Mouse (Mus musculus) hindbrain, embryonic 11.5 days (tissue): ENCODE measurements around the gene Sp2. TPM values are rescaled to one million over a fixed set of nuclear protein-coding genes. Genes with fewer than 3 reads are reported as not detected.

Source experiments
- polyA plus RNA-seq: library from polyadenylated mRNA; unstranded; fragments of >200 nt; fragmentation: Nextera tagmentation; extraction: Ambion mirVana; gene quantifications from 2 replicates; pipeline ENCODE4 v1.2.1, GENCODE M21; 2014

The Sp2 gene
- polyA plus RNA-seq, 1 experiment from 2014 or later, result 17.8 TPM

Other genes starting within 250 kb of the Sp2 start
- 13.8 and 14.4 TPM in 2 replicates for gene Snx11, start 205.4 kb downstream of the Sp2 start, polyA plus RNA-seq
- 147 and 158 TPM in 2 replicates for gene Cbx1, start 193.8 kb downstream of the Sp2 start, polyA plus RNA-seq
- gene Nfe2l1, start 153.0 kb downstream of the Sp2 start, polyA plus RNA-seq, result 27.9 and 35.2 TPM in 2 replicates
- gene Copz2, start 133.1 kb downstream of the Sp2 start, polyA plus RNA-seq, result 49.6 and 62.8 TPM in 2 replicates
- gene Cdk5rap3, start 66.5 kb downstream of the Sp2 start, polyA plus RNA-seq, result 95.5 and 98.2 TPM in 2 replicates
- gene Prr15l, start 54.9 kb downstream of the Sp2 start, polyA plus RNA-seq, result 0.82 and 1.1 TPM in 2 replicates
- 26.0 and 29.5 TPM in 2 replicates for gene Pnpo, start 39.0 kb downstream of the Sp2 start, polyA plus RNA-seq
- gene Sp6, start 30.4 kb upstream of the Sp2 start, polyA plus RNA-seq, result 0.07 TPM in 1 of 2 replicates, not detected in the other
- 19.4 and 21.7 TPM in 2 replicates for gene Scrn2, start 47.0 kb upstream of the Sp2 start, polyA plus RNA-seq
- gene Lrrc46, start 58.4 kb upstream of the Sp2 start, polyA plus RNA-seq, result 5.3 and 7.0 TPM in 2 replicates
- gene Mrpl10, start 58.6 kb upstream of the Sp2 start, polyA plus RNA-seq, result 79.4 and 80.3 TPM in 2 replicates
- 4.2 and 6.1 TPM in 2 replicates for gene Osbpl7, start 67.7 kb upstream of the Sp2 start, polyA plus RNA-seq
- gene Tbx21, start 132.4 kb upstream of the Sp2 start, polyA plus RNA-seq, result 0.11 and 0.23 TPM in 2 replicates
- gene Tbkbp1, start 168.5 kb upstream of the Sp2 start, polyA plus RNA-seq, result 3.9 and 4.2 TPM in 2 replicates
- gene Kpnb1, start 204.9 kb upstream of the Sp2 start, polyA plus RNA-seq, result 94.9 and 99.7 TPM in 2 replicates